In the genomic region with DNA sequence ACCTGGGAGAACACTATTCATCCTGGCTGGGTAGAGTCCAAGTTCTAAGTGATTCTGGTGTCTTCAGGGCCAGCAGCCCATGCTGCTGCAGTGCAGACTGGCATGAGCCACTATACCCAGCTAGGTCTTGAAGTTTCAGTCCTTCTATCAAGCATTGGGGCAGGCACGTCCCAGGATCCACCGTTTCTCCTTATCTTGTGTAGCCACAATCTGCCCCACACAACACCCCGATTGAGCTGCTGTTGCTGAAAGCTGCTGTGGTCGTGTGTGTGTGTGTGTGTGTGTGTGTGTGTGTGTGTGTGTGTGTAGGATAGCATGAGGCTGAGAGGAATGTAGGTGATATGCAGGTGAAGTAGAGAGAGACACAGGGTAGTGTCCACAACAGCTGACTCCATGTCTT, we compare ENCODE assay signal across 11 mouse cellular contexts. TPM values are rescaled to one million over a fixed set of nuclear protein-coding genes. Genes with fewer than 3 reads are reported as not detected.
DNase-seq lines count a peak whose midpoint lies in the region; ATAC-seq lines count a peak whose summit lies in the region.
"Had no signal": no experiment of that assay in that cellular context is flagged by ENCODE, and none has a peak within 500 bp of the region (broad histone marks: within the 10 kb centered on the region; RNA-seq: fewer than 3 reads in every experiment).

No protein-coding gene starts in this region.

- WGBS in hindbrain, embryonic 12.5 days: 87% methylated on average over 4 of the region's 4 CpGs
- WGBS in hindbrain, embryonic 11.5 days: 93% methylated on average over 4 of the region's 4 CpGs
- WGBS in midbrain, embryonic 15.5 days: 89% methylated on average over 4 of the region's 4 CpGs
- 79% methylated on average over 4 of the region's 4 CpGs for WGBS in midbrain, embryonic 16.5 days
- WGBS in neural tube, embryonic 15.5 days: 85% methylated on average over 4 of the region's 4 CpGs

- no peak for DNase-seq in hindbrain, embryonic 11.5 days (ENCODE audit: low spot score)
- peak; percentile 25 for DNase-seq in liver
- no peak for DNase-seq in testis, postnatal 10 days (ENCODE audit: low spot score)
- DNase-seq in ovary, postnatal 10 days (ENCODE audit: low spot score): no peak
- DNase-seq: right cerebral cortex, adult 18-20 months had no signal

- H3K4me2 ChIP-seq in hindbrain, embryonic 12.5 days (replicated peaks): no peak overlapping the region
- no peak overlapping the region for H3K4me2 ChIP-seq in hindbrain, embryonic 11.5 days (replicated peaks; ENCODE audit: low read depth, low read length)
- H3K4me2 ChIP-seq in midbrain, embryonic 15.5 days: no peak overlapping the region
- no peak overlapping the region for H3K4me2 ChIP-seq in midbrain, embryonic 16.5 days (ENCODE audit: low read length)
- no peak overlapping the region for H3K4me2 ChIP-seq in neural tube, embryonic 15.5 days

- no peak for ATAC-seq in hindbrain, embryonic 12.5 days (ENCODE audit: low FRiP score)
- no peak for ATAC-seq in hindbrain, embryonic 11.5 days (ENCODE audit: low FRiP score)
- ATAC-seq in midbrain, embryonic 15.5 days (replicated peaks): no peak
- no peak for ATAC-seq in midbrain, embryonic 16.5 days
- ATAC-seq in neural tube, embryonic 15.5 days (ENCODE audit: low FRiP score): no peak

- H3K9ac ChIP-seq in hindbrain, embryonic 12.5 days: no peak overlapping the region
- H3K9ac ChIP-seq in hindbrain, embryonic 11.5 days (ENCODE audit: low read depth, low read length): no peak overlapping the region
- no peak overlapping the region for H3K9ac ChIP-seq in midbrain, embryonic 15.5 days
- no peak overlapping the region for H3K9ac ChIP-seq in midbrain, embryonic 16.5 days (ENCODE audit: low read depth, low read length)
- H3K9ac ChIP-seq in neural tube, embryonic 15.5 days (replicated peaks): no peak overlapping the region

- no peaks in the 10 kb centered on the region for H3K27me3 ChIP-seq in hindbrain, embryonic 12.5 days
- no peaks in the 10 kb centered on the region for H3K27me3 ChIP-seq in hindbrain, embryonic 11.5 days (ENCODE audit: control insufficient read depth, insufficient read depth, low read length)
- H3K27me3 ChIP-seq in midbrain, embryonic 15.5 days (replicated peaks): no peaks in the 10 kb centered on the region
- no peaks in the 10 kb centered on the region for H3K27me3 ChIP-seq in midbrain, embryonic 16.5 days (ENCODE audit: control insufficient read depth, insufficient read depth, low read depth, low read length)
- no peaks in the 10 kb centered on the region for H3K27me3 ChIP-seq in neural tube, embryonic 15.5 days (replicated peaks)
- H3K27me3 ChIP-seq: CH12.LX had no signal

- no peak overlapping the region for H3K4me3 ChIP-seq in hindbrain, embryonic 12.5 days
- no peak overlapping the region for H3K4me3 ChIP-seq in hindbrain, embryonic 11.5 days (ENCODE audit: low read depth, low read length)
- H3K4me3 ChIP-seq in midbrain, embryonic 15.5 days: no peak overlapping the region
- no peak overlapping the region for H3K4me3 ChIP-seq in midbrain, embryonic 16.5 days (ENCODE audit: low read depth, low read length)
- no peak overlapping the region for H3K4me3 ChIP-seq in neural tube, embryonic 15.5 days (replicated peaks)
- H3K4me3 ChIP-seq: left cerebral cortex, adult 2 months had no signal

- H3K4me1 ChIP-seq in hindbrain, embryonic 12.5 days: peaks cover 19% of the 10 kb centered on the region
- H3K4me1 ChIP-seq in hindbrain, embryonic 11.5 days (replicated peaks; ENCODE audit: control insufficient read depth, insufficient read depth, low read length): no peaks in the 10 kb centered on the region
- peaks cover 11% of the 10 kb centered on the region; the same call in 1 of the 2 replicates for H3K4me1 ChIP-seq in midbrain, embryonic 15.5 days
- no peaks in the 10 kb centered on the region; the same call in 1 of the 2 replicates for H3K4me1 ChIP-seq in midbrain, embryonic 16.5 days (ENCODE audit: control insufficient read depth, insufficient read depth, low read length)
- peaks cover 38% of the 10 kb centered on the region for H3K4me1 ChIP-seq in neural tube, embryonic 15.5 days

- H3K27ac ChIP-seq in hindbrain, embryonic 12.5 days: peak overlapping the region; percentile 66; the same call in 1 of the 2 replicates
- no peak overlapping the region for H3K27ac ChIP-seq in hindbrain, embryonic 11.5 days (ENCODE audit: low read depth, low read length)
- H3K27ac ChIP-seq in midbrain, embryonic 15.5 days: 0 out of 2 replicates have a peak overlapping the region, but pooled peaks have one; percentile 35
- H3K27ac ChIP-seq in midbrain, embryonic 16.5 days (ENCODE audit: low read length): no peak overlapping the region
- peak overlapping the region; percentile 77 for H3K27ac ChIP-seq in neural tube, embryonic 15.5 days (replicated peaks)

- no peaks in the 10 kb centered on the region for H3K9me3 ChIP-seq in hindbrain, embryonic 12.5 days (replicated peaks)
- H3K9me3 ChIP-seq in hindbrain, embryonic 11.5 days (ENCODE audit: control insufficient read depth, low read length): no peaks in the 10 kb centered on the region
- H3K9me3 ChIP-seq in midbrain, embryonic 15.5 days: no peaks in the 10 kb centered on the region
- H3K9me3 ChIP-seq in midbrain, embryonic 16.5 days (replicated peaks; ENCODE audit: control insufficient read depth, low read length, poor library complexity, severe bottlenecking): no peaks in the 10 kb centered on the region
- H3K9me3 ChIP-seq in neural tube, embryonic 15.5 days (replicated peaks): no peaks in the 10 kb centered on the region

- H3K36me3 ChIP-seq in hindbrain, embryonic 12.5 days: peaks cover 20% of the 10 kb centered on the region
- no peaks in the 10 kb centered on the region for H3K36me3 ChIP-seq in hindbrain, embryonic 11.5 days (ENCODE audit: control insufficient read depth, insufficient read depth, low read length)
- no peaks in the 10 kb centered on the region for H3K36me3 ChIP-seq in midbrain, embryonic 15.5 days (replicated peaks)
- H3K36me3 ChIP-seq in midbrain, embryonic 16.5 days (ENCODE audit: control insufficient read depth, insufficient read depth, low read length): peaks cover 5% of the 10 kb centered on the region; the same call in 1 of the 2 replicates
- H3K36me3 ChIP-seq in neural tube, embryonic 15.5 days: peaks cover 8% of the 10 kb centered on the region

RNA-seq across cellular contexts. Expression of gene Cebpg, which starts 20.8 kb away (rescaled TPM):
- 46.1 and 50.3 TPM in 2 replicates for polyA plus RNA-seq in hindbrain, embryonic 12.5 days (2016; fragmentation: Nextera tagmentation; extraction: Ambion mirVana)
- 37.8 and 39.3 TPM in 2 replicates for polyA plus RNA-seq in hindbrain, embryonic 11.5 days (2014; fragmentation: Nextera tagmentation; extraction: Ambion mirVana)
- 30.8 and 31.5 TPM in 2 replicates for polyA plus RNA-seq in midbrain, embryonic 15.5 days (2015; fragmentation: Nextera tagmentation; extraction: Ambion mirVana)
- polyA plus RNA-seq in midbrain, embryonic 16.5 days (2015; fragmentation: Nextera tagmentation; extraction: Ambion mirVana): 24.2 and 27.3 TPM in 2 replicates
- polyA plus RNA-seq in neural tube, embryonic 15.5 days (2015; fragmentation: Nextera tagmentation; extraction: Ambion mirVana): 27.5 and 29.5 TPM in 2 replicates

Comparison
In these comparisons a context has a peak if more than half of its experiments do, and no peak if none do; other contexts are left out.
1. H3K27ac ChIP-seq: peak in hindbrain, embryonic 12.5 days (single experiment), midbrain, embryonic 15.5 days (single experiment) and neural tube, embryonic 15.5 days (single experiment); none in hindbrain, embryonic 11.5 days (single experiment) and midbrain, embryonic 16.5 days (single experiment).